Mouse (Mus musculus) C2C12 (cell line): Measurements from ENCODE around the gene Dnah5. TPM values are rescaled to one million over a fixed set of nuclear protein-coding genes. Genes with fewer than 3 reads are reported as not detected.

Experiments
- H3K27me3 ChIP-seq: one replicate; pipeline ENCODE4 v1.6.1; 2011; ENCODE audit not compliant: control insufficient read depth, insufficient read depth, insufficient read length
- H3K36me3 ChIP-seq: one replicate; pipeline ENCODE4 v1.6.1; 2011; ENCODE audit not compliant: control insufficient read depth, insufficient read depth
- H3K4me3 ChIP-seq: one replicate; pipeline ENCODE4 v1.5.1; 2011; ENCODE audit warnings: mild to moderate bottlenecking, control low read depth; ENCODE audit not compliant: poor library complexity, insufficient read depth, severe bottlenecking
- H3K79me2 ChIP-seq: one replicate; pipeline ENCODE4 v1.6.1; 2011; ENCODE audit not compliant: control insufficient read depth, insufficient read depth
- H3K79me3 ChIP-seq: one replicate; pipeline ENCODE4 v1.6.1; 2011; ENCODE audit warnings: low read depth, control low read depth
- H3ac ChIP-seq: one replicate; pipeline ENCODE3; 2011; ENCODE audit warnings: low read depth; ENCODE audit not compliant: control insufficient read depth, insufficient read length
- CEBPB ChIP-seq: IDR thresholded peaks from one replicate; pipeline ENCODE4 v1.6.1; 2011; ENCODE audit warnings: low read depth, mild to moderate bottlenecking, control low read depth, moderate library complexity
- CTCF ChIP-seq: IDR thresholded peaks from one replicate; pipeline ENCODE4 v1.5.1; 2011; ENCODE audit not compliant: control insufficient read depth, insufficient read depth, insufficient read length
- FOSL1 ChIP-seq: IDR thresholded peaks from one replicate; pipeline ENCODE4 v1.8.0; 2011; ENCODE audit warnings: mild to moderate bottlenecking, low read length; ENCODE audit not compliant: poor library complexity, insufficient read depth, severe bottlenecking
- MAX ChIP-seq: IDR thresholded peaks from one replicate; pipeline ENCODE4 v1.6.1; 2011; ENCODE audit warnings: mild to moderate bottlenecking, control low read depth
- MYOD1 ChIP-seq: IDR thresholded peaks from one replicate; pipeline ENCODE4 v1.6.1; 2011; ENCODE audit warnings: low read depth; ENCODE audit not compliant: control insufficient read depth, insufficient read length
- MYOG ChIP-seq: IDR thresholded peaks from one replicate; pipeline ENCODE4 v1.6.1; 2011; ENCODE audit not compliant: control insufficient read depth, insufficient read length; ENCODE audit errors: extremely low read depth
- USF1 ChIP-seq: IDR thresholded peaks from one replicate; pipeline ENCODE4 v1.6.1; 2011; ENCODE audit warnings: low read depth, mild to moderate bottlenecking, control low read depth, moderate library complexity
- polyA plus RNA-seq: library from polyadenylated mRNA; unstranded; fragments of >200 nt; fragmentation: generic; extraction: Trizol; gene quantifications from one replicate; pipeline ENCODE4 v1.2.1, GENCODE M21; 2012; ENCODE audit warnings: missing spikeins

Dnah5 gene
- polyA plus RNA-seq, 1 experiment, result 0.29 TPM

DNA sequence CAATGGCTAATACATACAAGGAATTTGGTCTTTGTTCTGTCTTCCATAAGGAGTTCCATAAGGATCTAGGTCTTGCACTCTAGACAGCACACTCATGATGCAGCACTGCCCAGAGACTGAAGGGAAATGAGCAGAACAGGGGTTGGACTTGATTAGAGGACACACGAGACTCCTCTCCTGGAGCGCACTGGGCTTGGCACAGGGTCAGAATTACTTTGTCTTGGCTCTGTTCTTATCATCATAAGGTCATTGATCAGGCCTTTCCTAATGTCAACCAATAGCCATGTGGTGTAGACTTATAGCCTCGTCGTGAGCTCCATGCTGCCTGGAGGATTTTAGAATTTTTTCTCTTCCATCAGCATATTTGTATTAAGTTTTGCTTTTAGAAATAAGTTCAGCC lies 107.0 kb downstream of the Dnah5 start:
- H3K79me2 ChIP-seq, result no peaks in the 10 kb centered on the region
- H3K79me3 ChIP-seq, result no peaks in the 10 kb centered on the region
- H3K36me3 ChIP-seq, result no peaks in the 10 kb centered on the region
- TF ChIP-seq MAX, result no peak
- TF ChIP-seq USF1, result no peak
- no peak for TF ChIP-seq CTCF
- no peak for TF ChIP-seq CEBPB
- no peak for TF ChIP-seq MYOG
- no peak for TF ChIP-seq MYOD1
- TF ChIP-seq FOSL1, result no peak
- H3ac ChIP-seq, result no peak overlapping the region
- H3K27me3 ChIP-seq, result peaks cover 4% of the 10 kb centered on the region
- no peak overlapping the region for H3K4me3 ChIP-seq

DNA sequence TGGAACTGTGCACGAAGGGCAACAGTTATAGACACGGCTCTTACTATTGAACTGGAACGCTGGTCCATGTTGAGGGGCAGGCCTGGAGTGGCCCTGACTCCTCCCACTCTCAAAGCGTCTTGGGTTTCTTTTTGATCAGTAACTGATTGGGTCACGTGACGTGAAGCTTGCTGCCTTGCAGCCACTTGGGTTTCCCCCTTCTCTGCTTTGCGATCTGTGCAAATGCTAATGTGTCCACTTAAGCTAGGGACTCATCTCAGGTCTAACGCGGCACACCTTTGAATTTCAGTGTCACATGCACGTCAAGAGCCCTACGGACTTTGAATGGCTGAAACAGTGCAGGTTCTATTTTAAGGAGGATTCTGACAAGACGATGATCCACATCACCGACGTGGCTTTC lies 109.9 kb downstream of the Dnah5 start:
- H3ac ChIP-seq, result no peak overlapping the region
- peaks cover 7% of the 10 kb centered on the region for H3K27me3 ChIP-seq
- TF ChIP-seq MAX (no peak), USF1 (peak; percentile 48)
- H3K36me3 ChIP-seq, result no peaks in the 10 kb centered on the region
- no peaks in the 10 kb centered on the region for H3K79me3 ChIP-seq
- H3K4me3 ChIP-seq, result no peak overlapping the region
- no peaks in the 10 kb centered on the region for H3K79me2 ChIP-seq

DNA sequence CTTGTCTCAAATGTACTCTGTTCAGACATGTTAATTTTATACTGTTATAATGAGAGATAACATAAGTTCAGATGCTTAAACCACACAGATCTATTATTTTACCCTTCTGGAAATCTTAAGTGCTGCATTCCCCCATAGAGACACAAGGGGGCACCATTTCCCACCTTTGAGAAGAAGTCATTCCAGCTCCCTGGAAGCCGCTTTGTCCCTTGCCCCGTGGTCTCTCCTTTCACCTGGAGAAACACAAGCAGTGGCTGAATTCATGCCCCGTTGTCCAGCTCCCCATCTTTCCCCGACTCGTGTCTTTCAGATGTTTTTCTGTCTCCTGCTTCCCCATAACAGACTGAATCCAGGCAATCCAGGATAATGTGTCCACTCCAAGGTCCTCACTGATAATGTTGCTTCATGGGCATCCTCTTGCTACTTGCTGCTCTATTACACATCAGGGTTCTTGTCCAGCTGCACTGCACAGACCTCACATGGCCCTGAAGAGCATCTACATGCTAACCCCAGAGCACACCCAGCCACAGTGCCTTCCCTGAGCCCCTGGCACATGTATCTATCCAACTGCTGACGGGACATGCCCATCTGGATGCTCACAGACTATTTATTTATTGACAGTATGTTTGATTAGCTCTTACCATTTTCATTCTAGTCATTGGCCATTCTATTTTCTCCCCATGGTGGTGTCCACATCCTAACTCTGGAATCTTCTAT lies 112.4 kb downstream of the Dnah5 start:
- TF ChIP-seq CEBPB, result no peak
- TF ChIP-seq CTCF, result peak; percentile 27
- peaks cover 7% of the 10 kb centered on the region for H3K27me3 ChIP-seq
- no peaks in the 10 kb centered on the region for H3K79me3 ChIP-seq
- no peaks in the 10 kb centered on the region for H3K36me3 ChIP-seq
- H3K79me2 ChIP-seq, result no peaks in the 10 kb centered on the region
- H3K4me3 ChIP-seq, result no peak overlapping the region
- H3ac ChIP-seq, result no peak overlapping the region

DNA sequence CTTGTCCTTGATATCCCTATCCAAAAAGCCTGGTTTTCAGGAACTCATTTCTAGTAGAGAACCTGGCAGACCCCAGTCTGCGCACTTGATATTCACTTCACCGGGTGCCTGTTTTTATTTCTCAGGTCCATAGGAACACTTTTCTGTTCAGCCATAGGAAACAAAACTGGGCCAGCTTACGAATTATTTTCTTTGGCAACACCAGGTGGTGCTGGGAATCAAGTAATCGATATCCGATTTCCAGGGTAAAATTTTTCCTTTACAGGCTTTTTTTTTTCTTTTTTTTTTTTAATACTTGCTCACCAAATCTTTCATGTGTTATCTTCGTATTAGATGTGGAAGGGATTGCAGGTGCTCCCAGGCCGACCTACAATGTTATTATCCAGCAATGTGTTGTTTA lies 119.0 kb downstream of the Dnah5 start:
- H3K27me3 ChIP-seq, result peaks cover 3% of the 10 kb centered on the region
- no peaks in the 10 kb centered on the region for H3K79me3 ChIP-seq
- no peak for TF ChIP-seq MYOD1
- no peak for TF ChIP-seq FOSL1
- no peak for TF ChIP-seq MYOG
- no peak for TF ChIP-seq CEBPB
- no peaks in the 10 kb centered on the region for H3K36me3 ChIP-seq
- no peak overlapping the region for H3K4me3 ChIP-seq
- no peak overlapping the region for H3ac ChIP-seq
- no peaks in the 10 kb centered on the region for H3K79me2 ChIP-seq

DNA sequence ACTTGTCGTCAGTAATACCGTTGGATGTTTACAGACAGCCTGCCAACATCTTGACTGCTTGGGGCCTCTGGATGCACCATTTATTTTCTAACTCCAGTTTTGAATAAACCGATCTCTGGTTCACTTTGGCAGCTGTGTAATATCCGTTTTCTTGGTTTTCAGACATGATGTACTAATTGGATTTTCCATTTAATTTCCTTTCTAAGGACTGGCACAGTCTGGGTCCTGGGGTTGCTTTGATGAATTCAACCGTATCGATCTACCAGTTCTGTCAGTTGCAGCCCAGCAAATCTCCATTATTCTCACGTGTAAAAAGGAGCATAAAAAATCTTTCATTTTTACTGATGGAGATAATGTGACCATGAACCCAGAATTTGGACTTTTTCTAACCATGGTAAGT lies 123.4 kb downstream of the Dnah5 start:
- no peaks in the 10 kb centered on the region for H3K79me3 ChIP-seq
- TF ChIP-seq CTCF, result no peak
- TF ChIP-seq MYOD1, result no peak
- no peak for TF ChIP-seq USF1
- no peak for TF ChIP-seq MYOG
- no peak for TF ChIP-seq CEBPB
- TF ChIP-seq MAX, result no peak
- TF ChIP-seq FOSL1, result no peak
- no peak overlapping the region for H3K4me3 ChIP-seq
- no peaks in the 10 kb centered on the region for H3K36me3 ChIP-seq
- H3K79me2 ChIP-seq, result no peaks in the 10 kb centered on the region
- no peaks in the 10 kb centered on the region for H3K27me3 ChIP-seq
- H3ac ChIP-seq, result no peak overlapping the region

DNA sequence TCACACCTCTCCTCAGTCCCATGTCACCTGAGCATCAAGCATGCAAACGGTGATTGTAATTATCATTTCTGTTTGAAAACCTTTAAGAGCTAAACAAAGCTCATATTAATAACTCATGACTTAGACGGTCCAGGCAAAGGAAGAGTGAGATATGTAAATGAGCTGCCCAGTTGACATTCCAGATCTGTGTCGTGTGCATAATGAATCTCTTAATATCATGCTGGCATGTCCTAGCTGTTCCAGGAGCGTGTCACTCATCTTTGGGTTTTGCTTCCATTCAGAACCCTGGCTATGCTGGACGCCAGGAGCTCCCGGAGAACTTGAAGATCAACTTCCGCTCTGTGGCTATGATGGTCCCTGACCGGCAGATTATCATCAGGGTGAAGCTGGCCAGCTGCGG lies 123.9 kb downstream of the Dnah5 start:
- Histone ChIP-seq H3K27me3 (no peaks in the 10 kb centered on the region), H3ac (no peak overlapping the region), H3K79me2 (no peaks in the 10 kb centered on the region), H3K36me3 (no peaks in the 10 kb centered on the region), H3K79me3 (no peaks in the 10 kb centered on the region), H3K4me3 (no peak overlapping the region)
- no peak for TF ChIP-seq MYOG
- no peak for TF ChIP-seq CEBPB
- no peak for TF ChIP-seq MYOD1
- no peak for TF ChIP-seq MAX
- TF ChIP-seq FOSL1, result no peak
- no peak for TF ChIP-seq CTCF
- TF ChIP-seq USF1, result no peak
